Mouse (Mus musculus): Measurements from ENCODE around the gene Lhpp. TPM values are rescaled to one million over a fixed set of nuclear protein-coding genes. Genes with fewer than 3 reads are reported as not detected.

Gene Lhpp
- 24.7 and 26.4 TPM in 2 replicates for polyA plus RNA-seq (2014; fragmentation: Nextera tagmentation; extraction: Ambion mirVana)

DNA sequence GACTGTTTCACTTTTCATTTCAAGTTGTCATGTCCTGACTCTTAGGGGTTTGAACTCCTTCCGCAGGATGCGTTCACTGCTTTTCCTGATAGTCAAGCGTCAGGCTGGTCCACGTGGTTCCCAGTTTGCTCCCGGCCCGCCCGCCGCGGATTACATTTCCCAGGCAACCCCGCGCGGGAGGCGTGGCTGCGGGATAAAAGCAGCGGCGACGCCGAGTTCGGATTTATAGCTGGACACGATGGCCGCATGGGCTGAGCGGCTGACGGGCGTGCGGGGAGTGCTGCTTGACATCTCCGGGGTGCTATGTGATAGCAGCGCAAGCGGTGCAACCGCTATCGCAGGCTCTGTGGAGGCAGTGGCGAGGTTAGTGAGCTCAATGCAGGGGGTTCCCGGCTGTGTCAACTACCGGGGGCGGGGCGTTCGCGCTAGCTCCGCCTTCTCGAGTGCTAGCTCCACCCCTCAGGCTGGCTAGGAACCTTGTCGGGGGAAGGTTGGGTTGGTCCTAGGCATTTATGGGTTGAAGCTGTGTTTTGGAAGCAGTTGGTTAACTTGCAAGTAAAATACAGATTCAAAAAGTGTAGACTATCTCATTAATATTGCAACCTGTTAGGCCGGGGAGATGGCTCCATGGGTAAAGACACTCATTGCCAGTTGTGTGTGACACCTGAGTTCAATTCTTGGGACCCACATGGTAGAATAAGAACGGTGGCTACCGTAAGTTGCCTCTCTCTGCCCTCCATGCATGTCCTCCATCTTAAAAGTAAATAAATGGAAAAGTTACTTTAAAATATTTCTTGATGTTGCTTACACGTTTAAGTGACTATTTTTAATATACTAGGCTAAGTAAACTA, at the start of gene Lhpp:
Gene Lhpp (plus strand): TSS at position 171 of the 851 bp plus-strand sequence.
- ATAC-seq (ENCODE audit: insufficient read depth, low FRiP score, low TSS enrichment) (peak; percentile 83), DNase-seq (ENCODE audit: low spot score) (peak; percentile 88)
- Histone ChIP-seq H3K27me3 (ENCODE audit: control insufficient read depth, insufficient read depth, low read length) (no peaks in the 10 kb centered on the region), H3K9me3 (ENCODE audit: control insufficient read depth, low read length) (no peaks in the 10 kb centered on the region), H3K36me3 (ENCODE audit: control insufficient read depth, insufficient read depth, low read length) (no peaks in the 10 kb centered on the region), H3K4me3 (ENCODE audit: low read depth, low read length) (peak within 1 kb of the TSS; percentile 51), H3K4me1 (ENCODE audit: control insufficient read depth, insufficient read depth, low read length) (peaks cover 9% of the 10 kb centered on the region), H3K9ac (ENCODE audit: low read length) (peak within 1 kb of the TSS; percentile 69), H3K27ac (ENCODE audit: low read depth, low read length) (no peak within 1 kb of the TSS), H3K4me2 (ENCODE audit: low read depth) (peak within 1 kb of the TSS; percentile 70)
- WGBS: 7% methylated on average over 44 of the region's 44 CpGs

GRCm38 (mm10) chr7:132565831-132566230, 44.6 kb upstream of the Lhpp start:
- no peak for ATAC-seq (ENCODE audit: insufficient read depth, low FRiP score, low TSS enrichment)
- Histone ChIP-seq H3K9me3 (ENCODE audit: control insufficient read depth, low read length) (no peaks in the 10 kb centered on the region), H3K4me2 (ENCODE audit: low read depth) (no peak overlapping the region), H3K36me3 (ENCODE audit: control insufficient read depth, insufficient read depth, low read length) (peaks cover 5% of the 10 kb centered on the region; the same call in 1 of the 2 replicates), H3K27ac (ENCODE audit: low read depth, low read length) (no peak overlapping the region), H3K27me3 (ENCODE audit: control insufficient read depth, insufficient read depth, low read length) (no peaks in the 10 kb centered on the region), H3K4me3 (ENCODE audit: low read depth, low read length) (no peak overlapping the region), H3K4me1 (ENCODE audit: control insufficient read depth, insufficient read depth, low read length) (no peaks in the 10 kb centered on the region), H3K9ac (ENCODE audit: low read length) (no peak overlapping the region)
- no peak for DNase-seq (ENCODE audit: low spot score)
- WGBS: 76% methylated on average over 1 of the region's 1 CpGs

DNA sequence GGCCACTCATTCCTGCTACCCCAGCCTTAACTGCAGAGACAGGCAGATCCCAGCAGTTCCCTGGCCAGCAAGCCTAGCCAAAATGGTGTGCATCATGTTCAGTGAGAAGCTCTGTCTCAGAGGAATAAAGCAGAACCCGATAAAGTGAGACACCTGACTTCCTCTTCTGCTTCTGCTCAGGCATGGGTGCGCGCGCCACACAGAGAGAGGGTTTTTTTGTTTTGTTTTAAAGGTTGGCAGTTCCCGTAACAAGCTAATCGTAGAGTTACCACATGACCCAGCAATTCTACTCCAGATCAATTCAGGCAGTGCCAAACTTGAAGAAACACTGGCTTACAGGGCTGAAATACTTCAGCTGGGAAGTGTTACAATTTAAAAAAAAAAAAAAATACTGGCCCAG, 41.6 kb upstream of the Lhpp start:
- H3K27ac ChIP-seq (ENCODE audit: low read depth, low read length): no peak overlapping the region
- peaks cover 10% of the 10 kb centered on the region; the same call in 1 of the 2 replicates for H3K4me1 ChIP-seq (ENCODE audit: control insufficient read depth, insufficient read depth, low read length)
- peaks cover 2% of the 10 kb centered on the region; the same call in 1 of the 2 replicates for H3K36me3 ChIP-seq (ENCODE audit: control insufficient read depth, insufficient read depth, low read length)
- no peak overlapping the region for H3K4me2 ChIP-seq (ENCODE audit: low read depth)
- WGBS: 94% methylated on average over 6 of the region's 6 CpGs
- no peak overlapping the region for H3K4me3 ChIP-seq (ENCODE audit: low read depth, low read length)
- ATAC-seq (ENCODE audit: insufficient read depth, low FRiP score, low TSS enrichment): no peak
- no peaks in the 10 kb centered on the region for H3K27me3 ChIP-seq (ENCODE audit: control insufficient read depth, insufficient read depth, low read length)
- no peaks in the 10 kb centered on the region for H3K9me3 ChIP-seq (ENCODE audit: control insufficient read depth, low read length)
- no peak overlapping the region for H3K9ac ChIP-seq (ENCODE audit: low read length)
- no peak for DNase-seq (ENCODE audit: low spot score)

GRCm38 (mm10) chr7:132570071-132570470, 40.4 kb upstream of the Lhpp start:
- H3K4me1 ChIP-seq (ENCODE audit: control insufficient read depth, insufficient read depth, low read length): peaks cover 10% of the 10 kb centered on the region; the same call in 1 of the 2 replicates
- no peak for DNase-seq (ENCODE audit: low spot score)
- peaks cover 2% of the 10 kb centered on the region; the same call in 1 of the 2 replicates for H3K36me3 ChIP-seq (ENCODE audit: control insufficient read depth, insufficient read depth, low read length)
- ATAC-seq (ENCODE audit: insufficient read depth, low FRiP score, low TSS enrichment): no peak
- WGBS: 88% methylated on average over 5 of the region's 5 CpGs
- H3K4me2 ChIP-seq (ENCODE audit: low read depth): no peak overlapping the region
- H3K27ac ChIP-seq (ENCODE audit: low read depth, low read length): no peak overlapping the region
- no peak overlapping the region for H3K9ac ChIP-seq (ENCODE audit: low read length)
- no peak overlapping the region for H3K4me3 ChIP-seq (ENCODE audit: low read depth, low read length)
- no peaks in the 10 kb centered on the region for H3K27me3 ChIP-seq (ENCODE audit: control insufficient read depth, insufficient read depth, low read length)
- no peaks in the 10 kb centered on the region for H3K9me3 ChIP-seq (ENCODE audit: control insufficient read depth, low read length)

DNA sequence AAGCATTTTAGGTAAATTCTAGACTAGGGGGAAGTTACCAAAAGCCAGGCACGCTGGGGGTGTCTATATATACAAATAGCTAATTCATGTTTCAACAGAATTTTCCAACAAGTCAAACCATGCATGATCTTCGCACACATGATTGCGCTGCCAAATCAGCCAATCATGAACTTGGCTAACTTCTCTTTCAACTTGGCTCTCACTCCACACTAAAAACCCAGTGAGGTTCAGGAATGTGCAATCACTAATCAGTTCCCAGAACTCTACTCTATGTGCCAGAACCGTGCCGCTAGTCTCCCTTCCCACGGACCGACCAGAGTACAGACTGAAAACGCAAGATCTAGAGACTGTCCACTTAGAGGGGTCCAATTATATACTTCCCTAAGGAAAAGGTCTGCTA, 39.0 kb upstream of the Lhpp start:
- Histone ChIP-seq H3K4me3 (ENCODE audit: low read depth, low read length) (no peak overlapping the region), H3K9ac (ENCODE audit: low read length) (no peak overlapping the region), H3K9me3 (ENCODE audit: control insufficient read depth, low read length) (no peaks in the 10 kb centered on the region), H3K27ac (ENCODE audit: low read depth, low read length) (no peak overlapping the region), H3K4me2 (ENCODE audit: low read depth) (no peak overlapping the region), H3K27me3 (ENCODE audit: control insufficient read depth, insufficient read depth, low read length) (no peaks in the 10 kb centered on the region), H3K4me1 (ENCODE audit: control insufficient read depth, insufficient read depth, low read length) (peaks cover 10% of the 10 kb centered on the region; the same call in 1 of the 2 replicates), H3K36me3 (ENCODE audit: control insufficient read depth, insufficient read depth, low read length) (no peaks in the 10 kb centered on the region; the same call in 1 of the 2 replicates)
- WGBS: 92% methylated on average over 8 of the region's 8 CpGs
- ATAC-seq (ENCODE audit: insufficient read depth, low FRiP score, low TSS enrichment) (no peak), DNase-seq (ENCODE audit: low spot score) (no peak)

DNA sequence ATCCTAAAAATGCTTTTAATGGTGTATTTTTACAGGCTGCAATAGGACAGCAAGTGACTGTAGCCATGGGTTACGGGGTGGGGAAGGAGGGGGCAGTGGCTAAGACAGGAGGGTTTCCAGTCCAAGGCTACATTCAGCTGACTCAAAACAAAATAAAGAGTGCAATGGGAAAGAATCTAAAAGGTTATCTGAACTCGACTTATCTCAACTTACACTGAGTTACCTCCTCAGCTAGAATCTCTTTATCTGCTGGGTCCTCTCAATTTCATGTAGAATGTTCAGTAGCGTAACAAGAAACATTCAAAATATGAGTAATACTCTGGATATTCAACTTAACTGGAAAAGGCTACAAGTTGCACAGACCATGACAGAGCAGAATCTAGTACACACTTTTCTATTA, 37.7 kb upstream of the Lhpp start:
- no peak overlapping the region for H3K4me3 ChIP-seq (ENCODE audit: low read depth, low read length)
- no peaks in the 10 kb centered on the region; the same call in 1 of the 2 replicates for H3K36me3 ChIP-seq (ENCODE audit: control insufficient read depth, insufficient read depth, low read length)
- ATAC-seq (ENCODE audit: insufficient read depth, low FRiP score, low TSS enrichment) (no peak), DNase-seq (ENCODE audit: low spot score) (no peak)
- H3K9ac ChIP-seq (ENCODE audit: low read length): no peak overlapping the region
- H3K9me3 ChIP-seq (ENCODE audit: control insufficient read depth, low read length): no peaks in the 10 kb centered on the region
- no peak overlapping the region for H3K4me2 ChIP-seq (ENCODE audit: low read depth)
- no peak overlapping the region for H3K27ac ChIP-seq (ENCODE audit: low read depth, low read length)
- 83% methylated on average over 3 of the region's 3 CpGs for WGBS
- no peaks in the 10 kb centered on the region for H3K27me3 ChIP-seq (ENCODE audit: control insufficient read depth, insufficient read depth, low read length)
- H3K4me1 ChIP-seq (ENCODE audit: control insufficient read depth, insufficient read depth, low read length): peaks cover 13% of the 10 kb centered on the region; the same call in 1 of the 2 replicates

DNA sequence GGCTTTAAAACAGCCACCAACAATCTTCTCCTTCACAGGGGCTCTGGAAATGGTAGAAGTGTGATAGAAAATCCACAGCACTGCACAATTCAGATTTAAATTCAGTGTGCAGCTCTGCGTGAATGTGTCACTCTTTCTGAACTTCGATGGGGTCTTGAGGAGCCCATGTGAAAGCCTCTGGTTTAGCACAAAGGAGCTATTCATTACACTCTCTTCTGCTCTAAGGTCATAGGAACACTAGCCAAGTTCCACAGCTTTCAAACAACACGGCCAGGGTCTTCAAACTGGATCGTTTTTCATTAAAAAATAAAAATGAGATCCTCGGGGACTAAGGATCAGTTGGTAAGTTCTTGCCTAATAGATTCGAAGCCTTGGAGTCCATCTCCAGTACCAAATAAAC, 37.2 kb upstream of the Lhpp start:
- Histone ChIP-seq H3K27ac (ENCODE audit: low read depth, low read length) (no peak overlapping the region), H3K4me2 (ENCODE audit: low read depth) (no peak overlapping the region), H3K27me3 (ENCODE audit: control insufficient read depth, insufficient read depth, low read length) (no peaks in the 10 kb centered on the region), H3K36me3 (ENCODE audit: control insufficient read depth, insufficient read depth, low read length) (no peaks in the 10 kb centered on the region; the same call in 1 of the 2 replicates), H3K4me1 (ENCODE audit: control insufficient read depth, insufficient read depth, low read length) (peaks cover 13% of the 10 kb centered on the region; the same call in 1 of the 2 replicates), H3K9ac (ENCODE audit: low read length) (no peak overlapping the region), H3K9me3 (ENCODE audit: control insufficient read depth, low read length) (no peaks in the 10 kb centered on the region), H3K4me3 (ENCODE audit: low read depth, low read length) (no peak overlapping the region)
- 49% methylated on average over 6 of the region's 6 CpGs for WGBS
- ATAC-seq (ENCODE audit: insufficient read depth, low FRiP score, low TSS enrichment): no peak
- DNase-seq (ENCODE audit: low spot score): no peak

- no peak overlapping the region for H3K27ac ChIP-seq (ENCODE audit: low read depth, low read length)
- no peaks in the 10 kb centered on the region for H3K27me3 ChIP-seq (ENCODE audit: control insufficient read depth, insufficient read depth, low read length)
- no peaks in the 10 kb centered on the region for H3K9me3 ChIP-seq (ENCODE audit: control insufficient read depth, low read length)
- DNase-seq (ENCODE audit: low spot score) (no peak), ATAC-seq (ENCODE audit: insufficient read depth, low FRiP score, low TSS enrichment) (no peak)
- H3K4me1 ChIP-seq (ENCODE audit: control insufficient read depth, insufficient read depth, low read length): peaks cover 13% of the 10 kb centered on the region; the same call in 1 of the 2 replicates
- no peaks in the 10 kb centered on the region for H3K36me3 ChIP-seq (ENCODE audit: control insufficient read depth, insufficient read depth, low read length)
- no peak overlapping the region for H3K4me2 ChIP-seq (ENCODE audit: low read depth)
- WGBS: 93% methylated on average over 5 of the region's 5 CpGs
- H3K4me3 ChIP-seq (ENCODE audit: low read depth, low read length): no peak overlapping the region
- no peak overlapping the region for H3K9ac ChIP-seq (ENCODE audit: low read length)
These were observed 35.8 kb upstream of the Lhpp start for GRCm38 (mm10) chr7:132574646-132575045.

- peak overlapping the region; percentile 66 for H3K9ac ChIP-seq (ENCODE audit: low read length)
- peak; percentile 87 for DNase-seq (ENCODE audit: low spot score)
- peak; percentile 85 for ATAC-seq (ENCODE audit: insufficient read depth, low FRiP score, low TSS enrichment)
- peak overlapping the region; percentile 77 for H3K27ac ChIP-seq (ENCODE audit: low read depth, low read length)
- peak overlapping the region; percentile 67 for H3K4me3 ChIP-seq (ENCODE audit: low read depth, low read length)
- no peaks in the 10 kb centered on the region for H3K9me3 ChIP-seq (ENCODE audit: control insufficient read depth, low read length)
- H3K27me3 ChIP-seq (ENCODE audit: control insufficient read depth, insufficient read depth, low read length): no peaks in the 10 kb centered on the region
- H3K36me3 ChIP-seq (ENCODE audit: control insufficient read depth, insufficient read depth, low read length): no peaks in the 10 kb centered on the region
- H3K4me1 ChIP-seq (ENCODE audit: control insufficient read depth, insufficient read depth, low read length): peaks cover 13% of the 10 kb centered on the region; the same call in 1 of the 2 replicates
- peak overlapping the region; percentile 82 for H3K4me2 ChIP-seq (ENCODE audit: low read depth)
- WGBS: under 1% methylated on average over 13 of the region's 13 CpGs
These were observed 34.8 kb upstream of the Lhpp start for GRCm38 (mm10) chr7:132575623-132576022.
